Mouse (Mus musculus) urinary bladder, postnatal 4 days (tissue): ENCODE measurements around the gene Snai1.

Source experiments
- DNase-seq, 2 experiments: peaks; one replicate each; pipeline ENCODE4 v3.0.0; 2021 to 2022; ENCODE audit warnings: low spot score in 2 of 2

Snai1 gene

DNA sequence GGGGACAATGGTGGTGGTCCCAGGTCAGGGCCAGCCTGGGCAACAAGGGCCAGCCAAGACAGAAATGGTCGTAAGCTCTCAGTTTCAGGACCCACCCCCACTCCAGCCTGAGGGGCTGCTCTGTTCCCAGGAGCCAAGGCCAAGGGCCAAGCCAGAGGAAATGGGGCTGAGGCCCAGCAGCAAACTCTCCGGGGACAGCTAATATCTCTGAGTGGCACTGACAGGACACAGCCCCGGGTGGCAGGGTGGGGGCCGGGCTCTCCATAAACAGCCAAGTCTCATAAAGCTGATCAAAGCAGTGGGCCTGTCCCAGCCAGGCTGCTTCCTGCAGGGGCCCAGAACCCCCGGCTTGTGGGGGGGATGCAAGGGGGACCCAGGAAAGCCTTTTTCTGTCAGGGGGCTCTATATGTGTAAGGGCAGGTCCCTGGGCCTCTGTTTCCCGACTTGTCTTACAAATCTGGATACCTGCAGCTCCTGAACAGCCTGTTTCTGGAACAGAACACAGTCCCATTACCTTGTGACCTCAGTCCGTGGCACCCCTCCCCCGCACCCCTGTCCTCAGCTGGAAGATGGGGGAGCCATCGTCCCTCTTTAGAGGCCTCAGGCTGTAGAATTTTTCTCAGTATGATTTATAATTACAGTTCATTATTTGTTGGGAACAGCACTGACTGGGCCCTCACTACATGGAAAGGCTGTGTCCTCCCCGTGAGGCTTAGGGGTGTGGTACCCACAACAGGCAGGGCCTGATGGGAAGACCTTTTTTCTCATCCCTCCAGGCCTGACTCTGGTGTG lies 45.4 kb downstream of the Snai1 start:
- DNase-seq, result no peak

DNA sequence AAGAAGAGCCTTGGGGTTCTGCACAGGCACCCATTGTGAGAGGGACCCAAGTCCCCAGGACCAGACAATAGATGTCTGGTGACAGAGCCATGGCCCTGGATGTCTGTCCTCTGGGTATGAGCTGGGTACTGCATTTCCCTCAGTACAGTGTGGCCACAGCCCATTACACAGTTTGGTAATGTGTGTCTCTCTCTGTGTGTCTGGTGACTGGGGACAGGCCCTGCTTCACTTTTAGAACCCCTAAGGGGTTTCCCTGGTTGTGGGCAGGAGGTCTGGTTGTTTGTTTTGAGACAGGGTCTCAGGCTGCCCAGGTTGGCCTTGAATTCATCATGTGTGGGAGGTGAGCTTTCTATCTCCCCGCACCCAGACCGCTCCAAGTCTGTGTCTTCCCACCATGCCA lies 47.3 kb downstream of the Snai1 start:
- DNase-seq, result no peak

DNA sequence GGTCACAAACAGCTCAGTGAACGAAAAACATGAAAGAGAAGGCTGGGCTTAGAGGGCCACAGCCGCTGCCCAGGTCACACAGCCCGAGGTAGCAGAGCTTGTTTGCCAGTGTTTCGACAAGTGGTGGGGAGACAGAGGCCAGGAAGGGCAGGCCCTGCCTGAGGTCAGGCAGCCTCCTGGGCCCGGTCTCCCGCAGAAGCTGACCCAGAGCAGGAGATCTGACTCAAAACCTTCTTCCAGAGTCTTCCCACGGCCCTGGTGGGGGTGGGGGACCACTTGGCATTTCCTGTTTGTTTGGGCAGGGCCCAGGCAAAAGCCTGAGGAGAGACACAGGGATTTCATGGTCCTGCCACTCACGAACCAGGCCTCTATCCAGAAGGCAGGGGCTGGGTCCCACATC lies 48.0 kb downstream of the Snai1 start:
- DNase-seq, result peak in 1 of 2 experiments; percentile 48

DNA sequence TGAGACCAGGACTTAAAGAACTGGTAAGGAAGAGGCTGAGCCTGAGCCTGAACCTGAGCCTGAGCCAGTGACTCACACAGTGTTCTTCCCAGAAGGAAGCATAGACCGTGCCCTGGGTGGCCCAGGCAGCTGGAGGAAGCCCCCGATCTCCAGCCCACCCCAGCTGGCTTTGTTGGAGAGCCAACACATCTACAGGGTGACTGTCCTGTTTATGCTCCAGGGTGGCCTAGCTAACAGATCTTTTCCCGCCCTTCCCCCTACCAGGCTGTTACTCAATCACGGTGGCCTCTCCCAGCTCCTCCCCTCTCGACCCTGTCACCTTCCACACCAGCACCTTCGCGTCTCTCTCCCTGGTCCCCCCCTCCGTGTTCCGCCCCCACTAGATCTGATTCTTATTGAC lies 49.0 kb downstream of the Snai1 start:
- DNase-seq, result no peak

DNA sequence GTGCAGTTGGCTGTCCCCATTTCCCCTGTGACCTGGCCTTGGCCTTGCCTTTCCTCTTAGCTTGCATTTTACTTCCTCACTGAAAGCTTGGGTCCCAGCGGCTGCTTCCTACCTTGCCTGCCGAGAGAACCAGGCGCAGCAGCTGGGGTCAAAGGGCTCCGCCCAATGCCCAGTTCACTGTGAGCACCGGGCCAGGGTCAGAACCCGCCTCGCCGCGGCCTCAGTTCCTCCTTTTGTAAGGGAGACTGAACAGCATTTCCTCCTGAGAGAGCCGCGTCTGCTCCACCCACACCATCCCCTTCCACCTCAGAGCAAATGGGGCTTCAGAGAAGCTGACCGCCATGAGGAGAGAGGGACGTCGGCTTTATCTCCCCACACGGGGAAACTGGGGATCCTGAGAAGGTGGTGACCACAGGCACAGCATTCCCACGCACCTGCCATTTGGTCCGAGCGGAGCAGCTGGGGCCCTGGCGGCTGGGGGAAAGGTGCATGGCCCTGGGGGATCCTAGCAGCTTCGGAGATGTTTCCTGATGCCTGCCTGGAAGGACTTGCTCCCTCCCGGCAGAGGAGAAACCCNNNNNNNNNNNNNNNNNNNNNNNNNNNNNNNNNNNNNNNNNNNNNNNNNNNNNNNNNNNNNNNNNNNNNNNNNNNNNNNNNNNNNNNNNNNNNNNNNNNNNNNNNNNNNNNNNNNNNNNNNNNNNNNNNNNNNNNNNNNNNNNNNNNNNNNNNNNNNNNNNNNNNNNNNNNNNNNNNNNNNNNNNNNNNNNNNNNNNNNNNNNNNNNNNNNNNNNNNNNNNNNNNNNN lies 51.0 kb downstream of the Snai1 start:
- no peak for DNase-seq
